Mouse (Mus musculus) right cerebral cortex, postnatal 25 days (tissue): ENCODE measurements at regions not wholly inside any gene's neighbourhood (a gene's known extent, or its start where the extent isn't known, plus 50 kb on each side); places are given as distances from the start of the nearest gene placed in this dataset.

Experiments
- DNase-seq: peaks from one replicate; pipeline ENCODE4 v3.0.0; 2022

DNA sequence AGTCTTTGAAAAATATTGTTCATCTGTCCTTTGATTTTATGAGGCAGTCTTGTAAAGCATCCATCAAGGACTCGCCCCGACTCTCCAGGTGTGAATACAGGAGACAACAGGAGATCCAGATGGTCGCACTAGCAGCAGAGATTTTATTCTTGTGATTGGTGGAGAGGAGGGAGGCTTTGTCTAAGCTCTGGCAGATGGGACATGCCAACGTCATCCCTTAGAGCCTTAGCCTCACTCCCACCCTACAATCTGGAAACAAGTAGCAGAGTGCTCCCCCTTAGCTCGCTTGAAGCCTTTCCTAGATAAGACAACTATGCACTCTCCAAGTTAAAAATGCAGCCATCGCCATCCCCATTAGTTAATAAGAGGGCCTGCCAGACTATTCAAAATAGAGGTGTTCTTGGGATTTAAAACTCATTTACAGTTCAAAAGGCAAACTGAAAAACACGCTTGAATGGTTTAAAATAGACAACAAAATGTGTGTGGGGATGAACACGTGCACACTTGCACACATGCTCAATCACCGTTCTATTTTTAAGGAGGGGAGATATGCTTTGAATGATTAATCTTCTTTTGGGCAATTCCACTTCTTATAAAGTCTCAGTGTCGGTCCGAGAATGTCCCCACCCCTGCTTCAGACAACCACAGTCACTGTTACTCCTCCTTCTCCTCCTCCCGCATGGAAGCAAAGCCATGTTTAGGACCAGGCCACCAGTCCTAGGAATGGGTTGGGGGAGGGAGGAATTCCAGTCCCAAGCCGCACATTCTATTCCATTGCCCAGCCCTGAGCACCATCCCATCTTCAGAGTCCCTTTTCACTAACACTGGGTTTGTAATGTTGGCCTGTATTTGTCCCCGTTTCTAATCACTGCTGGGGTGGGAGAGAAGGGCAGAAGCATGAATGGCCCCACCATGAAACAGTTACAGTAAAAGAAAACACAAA lies 61.5 kb upstream of the Egln3 start:
- no peak for DNase-seq

- DNase-seq = no peak
These were observed 60.7 kb upstream of the Egln3 start for GRCm38 (mm10) chr12:54264418-54264733.

DNA sequence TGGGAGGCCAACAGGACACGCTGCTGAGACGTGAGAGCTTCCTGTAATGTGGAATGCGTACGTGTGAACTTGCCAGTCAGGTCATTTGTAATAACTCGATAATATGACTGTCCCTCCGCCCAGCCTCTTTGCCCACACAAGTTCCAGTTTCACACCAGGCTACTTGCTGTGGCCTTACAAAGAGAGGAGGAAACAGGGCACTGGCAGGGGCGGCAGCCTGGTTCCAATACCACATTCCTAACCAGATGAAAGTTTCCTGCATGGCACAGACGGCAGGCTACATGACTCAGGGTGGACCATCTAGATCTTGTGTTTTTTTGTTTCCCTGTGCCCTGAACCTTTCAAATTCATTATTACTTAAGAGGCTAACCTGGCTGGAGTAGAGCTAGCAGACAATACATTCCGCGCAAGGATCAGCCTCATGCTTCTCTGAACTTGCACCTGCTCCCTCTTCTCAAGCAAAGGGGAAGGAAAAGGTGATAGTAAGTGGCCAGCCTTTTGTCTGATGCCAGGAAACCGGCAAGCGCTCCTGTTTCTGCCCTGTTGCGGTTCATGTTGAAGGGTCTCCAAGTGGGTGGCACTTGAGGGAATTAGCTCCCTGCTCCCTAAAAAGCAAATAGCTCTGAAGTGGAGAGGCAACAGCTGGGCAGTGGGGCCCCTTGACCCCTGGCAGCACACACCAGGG lies 60.2 kb upstream of the Egln3 start:
- DNase-seq = no peak

GRCm38 (mm10) chr12:54262236-54263005 lies 58.8 kb upstream of the Egln3 start:
- DNase-seq = no peak

DNA sequence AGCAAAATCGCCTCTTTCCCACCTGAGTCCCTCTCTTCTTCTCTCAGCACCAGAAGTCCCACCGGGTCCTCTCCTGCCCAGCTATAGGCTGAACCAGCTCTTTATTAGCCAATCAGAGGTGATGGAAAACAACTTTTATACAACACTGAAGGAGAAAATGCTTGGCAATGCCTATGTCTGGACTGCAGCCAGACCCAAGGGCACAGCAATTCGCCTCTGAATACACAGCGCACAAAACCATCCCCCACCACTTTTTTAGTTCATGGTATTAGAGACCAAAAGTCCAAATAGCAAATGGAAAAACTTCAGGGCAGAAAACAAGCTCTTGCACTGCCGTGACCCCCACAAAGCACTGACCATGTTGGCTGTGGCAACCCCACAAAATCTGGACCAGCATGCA lies 57.8 kb upstream of the Egln3 start:
- DNase-seq = no peak

DNA sequence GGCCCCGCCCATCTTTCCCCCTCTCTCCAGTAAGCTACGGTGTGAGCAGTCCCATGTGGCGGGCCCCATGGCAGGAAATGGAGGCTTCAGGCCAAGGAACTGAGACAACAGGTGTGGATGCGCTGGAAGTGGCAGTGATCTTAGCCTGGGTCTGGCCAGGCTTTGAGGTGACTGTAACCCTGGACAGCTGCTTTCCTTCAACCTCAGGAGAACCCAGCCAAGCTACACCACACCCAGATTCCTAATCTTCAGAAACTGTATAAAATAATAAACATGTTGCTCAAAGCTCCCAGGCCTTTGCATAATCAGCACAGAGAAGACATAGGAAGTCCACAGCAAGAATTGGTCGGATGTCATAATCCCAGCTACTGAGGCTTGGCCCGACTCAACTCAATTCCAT lies 56.8 kb upstream of the Egln3 start:
- DNase-seq = no peak

- DNase-seq = no peak
These were observed 54.2 kb upstream of the Egln3 start for GRCm38 (mm10) chr12:54257776-54258433.

- DNase-seq = no peak
These were observed 53.0 kb upstream of the Egln3 start for GRCm38 (mm10) chr12:54256506-54257128.
